Mouse (Mus musculus) right cerebral cortex, adult 18-20 months (tissue): ENCODE results near the gene Lactbl1.

Experiments
- DNase-seq: peaks from one replicate; pipeline ENCODE4 v3.0.0; 2022; ENCODE audit warnings: mixed read lengths

The Lactbl1 gene

DNA sequence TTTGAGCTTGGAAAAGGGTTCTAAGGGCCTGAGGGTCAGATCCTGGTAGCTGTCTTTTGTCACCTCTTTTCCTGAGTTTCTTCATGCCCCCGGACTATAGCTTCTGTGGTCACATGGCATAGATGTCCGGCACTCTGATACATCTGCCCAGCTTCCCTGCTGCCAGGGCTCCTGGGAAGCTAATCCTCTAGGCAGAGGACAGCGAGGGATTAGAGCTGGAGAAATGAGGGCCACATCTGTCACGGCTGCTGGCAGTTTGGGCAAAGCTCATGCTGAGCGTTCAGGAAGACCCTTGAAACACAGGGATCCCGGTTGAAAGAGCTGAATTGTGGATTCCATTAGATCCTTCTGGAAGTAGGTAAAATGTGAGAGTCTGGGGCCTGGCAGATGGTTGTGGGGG, at the start of gene Lactbl1:
Gene Lactbl1, plus strand, starts transcription at position 234 of the 400 bp plus-strand sequence.
- DNase-seq, result no peak

DNA sequence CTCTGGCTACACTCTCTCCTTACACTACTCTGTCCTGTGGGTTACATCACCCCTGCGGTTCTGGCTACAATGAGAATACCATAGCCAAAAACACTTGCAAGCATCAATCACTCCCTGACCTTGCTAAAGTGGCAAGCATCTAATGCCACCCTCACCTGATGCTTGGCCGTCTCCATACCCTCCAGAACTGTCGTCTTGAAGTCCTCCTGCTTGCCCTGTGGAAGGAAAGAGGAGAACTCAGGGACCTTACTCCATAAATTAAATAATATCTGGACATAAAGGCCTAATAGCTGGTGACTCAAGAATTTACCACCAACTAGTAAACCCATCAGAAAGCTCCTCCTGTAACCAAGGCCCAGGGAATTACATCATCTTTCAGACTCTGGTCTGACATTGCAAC, 40.5 kb upstream of the Lactbl1 start:
- DNase-seq, result no peak

DNA sequence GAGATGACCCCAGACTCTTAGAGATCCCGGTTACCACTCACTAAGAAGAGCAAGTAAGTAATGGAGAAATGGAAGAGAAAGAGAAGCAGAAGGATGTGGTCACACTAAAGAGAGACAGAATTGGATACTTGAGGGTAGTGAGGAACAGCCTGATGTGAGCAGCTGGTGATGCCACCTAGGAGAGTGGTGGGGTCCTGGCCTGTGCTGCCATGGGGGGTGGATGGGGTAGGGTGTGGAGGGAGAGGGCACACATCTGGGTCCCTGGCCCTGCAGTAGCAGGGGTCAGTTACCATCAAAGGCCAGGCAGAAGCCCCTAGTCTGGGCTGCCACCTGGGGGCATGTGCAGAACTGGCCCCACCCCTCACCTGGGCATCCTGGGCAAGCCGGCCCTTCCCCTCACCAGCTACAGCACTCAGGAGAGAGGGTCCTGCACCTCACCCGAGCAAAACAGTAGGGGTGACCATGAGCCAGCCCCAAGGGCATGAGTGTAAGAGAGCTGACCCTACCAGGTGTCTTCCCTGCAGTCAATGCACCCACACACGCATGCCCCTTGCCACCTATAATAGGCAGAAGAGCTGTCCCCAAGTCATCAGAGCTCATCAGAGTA, 35.1 kb upstream of the Lactbl1 start:
- no peak for DNase-seq

DNA sequence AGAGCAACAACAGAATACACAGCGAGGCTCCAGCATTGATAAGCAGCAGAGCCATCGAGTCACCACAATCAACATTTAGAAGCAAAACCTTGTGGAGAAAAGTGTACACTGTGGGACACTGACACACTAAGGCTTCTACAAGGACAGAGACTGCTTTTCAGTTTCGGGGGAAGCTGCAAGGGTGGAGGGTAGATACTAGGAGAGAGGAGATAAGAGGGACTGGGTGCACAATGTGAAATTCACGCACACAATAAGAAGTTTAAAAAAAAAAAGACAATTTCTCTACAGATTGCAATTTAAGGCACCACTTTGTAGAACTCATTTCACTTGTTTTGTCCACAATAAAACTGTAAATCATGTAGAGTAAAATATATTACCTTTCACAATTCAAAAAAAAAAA, 34.4 kb upstream of the Lactbl1 start:
- no peak for DNase-seq

DNA sequence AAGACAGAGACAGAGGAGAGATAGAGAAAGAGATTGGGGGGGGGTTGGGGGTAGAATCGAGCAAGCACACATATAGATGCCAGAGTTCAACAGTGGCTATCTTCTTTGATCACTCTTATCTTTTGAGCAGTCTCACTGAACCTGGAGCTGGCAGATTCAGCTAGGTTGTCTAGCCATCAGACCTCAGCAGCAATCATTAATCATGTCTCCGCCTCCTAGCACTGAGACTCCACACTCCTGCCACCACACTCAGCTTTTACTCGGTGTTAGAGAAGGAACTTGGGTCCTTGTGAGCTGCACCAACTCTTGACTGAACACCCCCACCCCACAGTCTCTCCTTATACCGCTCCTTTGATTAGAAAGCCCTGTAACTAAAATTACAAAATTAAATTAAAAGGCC, 30.3 kb upstream of the Lactbl1 start:
- DNase-seq, result no peak

DNA sequence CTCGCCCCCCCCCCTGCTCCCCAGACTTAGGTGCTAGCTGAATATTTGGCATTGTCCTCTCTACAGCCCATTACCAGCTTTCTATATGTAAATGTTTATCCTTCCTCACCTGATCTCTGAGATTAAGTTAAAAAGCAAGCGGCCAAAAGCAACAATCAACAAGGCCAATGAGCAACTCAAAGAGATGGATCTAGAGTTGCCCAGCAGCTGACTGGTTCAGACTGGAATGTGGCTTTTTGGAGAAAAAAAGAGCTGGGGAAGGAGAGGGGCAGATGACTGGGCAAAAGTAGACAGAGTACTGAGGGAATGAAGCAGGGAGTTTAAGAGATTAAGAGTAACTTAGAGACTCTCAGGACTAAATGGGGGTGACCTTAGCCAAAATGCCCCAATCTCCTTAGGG, 28.4 kb upstream of the Lactbl1 start:
- DNase-seq, result no peak

DNA sequence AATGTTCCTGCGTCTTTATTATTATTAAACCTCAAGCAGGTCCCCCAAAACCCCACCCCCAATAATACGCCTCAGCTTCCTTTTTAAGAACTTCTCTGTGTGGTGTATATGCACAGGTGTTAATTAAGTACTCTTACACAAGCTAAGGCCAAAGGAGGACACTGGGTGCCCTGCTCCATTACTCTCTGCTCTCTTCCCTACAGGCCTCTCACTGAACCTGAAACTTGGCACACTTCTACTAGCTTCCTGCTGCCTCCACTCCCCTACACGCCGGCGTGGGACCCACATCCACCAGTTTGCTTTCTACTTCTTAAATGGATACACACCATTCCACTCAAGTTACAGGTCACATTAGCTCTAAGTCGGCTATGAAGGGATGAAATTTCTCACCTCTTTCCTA, 27.2 kb upstream of the Lactbl1 start:
- DNase-seq, result no peak

DNA sequence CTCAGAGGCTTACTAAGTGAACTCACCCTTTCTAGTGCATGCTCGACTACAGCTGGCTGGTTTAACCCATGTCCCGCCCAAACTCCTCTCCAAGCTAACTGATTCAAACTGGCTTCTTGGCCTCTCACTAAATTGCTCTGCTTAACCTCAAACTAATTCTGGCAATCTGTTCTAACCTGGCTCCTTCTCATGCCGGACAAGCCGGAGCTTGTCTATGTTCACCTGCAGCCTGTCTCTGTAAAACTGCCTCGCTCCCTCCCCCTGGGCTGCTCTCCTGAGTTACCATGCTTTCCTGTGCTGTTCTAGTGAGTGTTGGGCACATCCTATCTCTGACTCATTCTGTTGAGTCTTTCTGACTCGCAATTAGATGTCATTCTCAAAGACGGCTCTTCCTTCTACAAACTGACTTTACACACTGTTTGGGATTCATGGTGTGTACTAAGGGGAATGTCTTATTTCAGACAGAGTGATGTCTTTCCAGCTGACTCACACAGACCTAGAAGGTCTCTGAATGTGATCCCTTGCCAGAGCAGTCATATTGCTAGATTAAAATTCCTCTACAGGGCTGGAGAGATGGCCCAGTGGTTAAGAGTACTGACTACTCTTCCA, 24.0 kb upstream of the Lactbl1 start:
- DNase-seq, result no peak

DNA sequence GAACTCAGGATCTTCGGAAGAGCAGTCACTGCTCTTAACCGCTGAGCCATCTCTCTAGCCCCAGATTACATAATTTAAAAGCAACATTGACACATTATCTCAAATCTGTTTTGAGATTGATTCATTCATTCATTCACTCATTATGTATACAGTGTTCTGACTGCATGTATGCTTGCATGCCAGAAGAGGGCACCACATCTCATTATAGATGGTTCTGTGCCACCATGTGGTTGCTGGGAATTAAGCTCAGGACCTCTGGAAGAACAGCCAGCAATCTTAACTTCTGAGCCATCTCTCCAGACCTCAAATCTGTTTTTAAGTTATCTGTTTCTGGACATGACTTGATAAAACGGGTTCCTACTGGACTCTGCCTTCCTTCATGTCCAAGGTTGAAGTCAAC, 22.6 kb upstream of the Lactbl1 start:
- DNase-seq, result no peak

DNA sequence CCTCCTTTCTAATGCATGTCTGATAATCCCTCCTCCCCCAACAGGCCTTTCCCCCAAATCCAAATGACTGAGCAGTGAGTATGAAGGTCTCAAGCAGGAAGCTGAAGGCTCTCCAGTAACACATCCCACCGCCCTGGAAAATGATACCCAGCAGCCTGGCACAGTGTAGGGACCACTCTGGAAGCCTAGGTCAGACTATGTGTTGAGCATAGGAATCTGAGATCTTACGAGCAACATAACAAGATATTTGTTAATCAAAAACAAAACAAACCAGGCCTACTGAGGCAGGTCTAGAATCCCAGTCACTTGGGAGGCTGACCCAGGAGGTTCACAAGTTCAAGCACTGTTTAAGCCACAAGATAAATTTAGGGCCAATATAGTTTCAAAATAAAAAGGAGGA, 21.9 kb upstream of the Lactbl1 start:
- DNase-seq, result no peak

DNA sequence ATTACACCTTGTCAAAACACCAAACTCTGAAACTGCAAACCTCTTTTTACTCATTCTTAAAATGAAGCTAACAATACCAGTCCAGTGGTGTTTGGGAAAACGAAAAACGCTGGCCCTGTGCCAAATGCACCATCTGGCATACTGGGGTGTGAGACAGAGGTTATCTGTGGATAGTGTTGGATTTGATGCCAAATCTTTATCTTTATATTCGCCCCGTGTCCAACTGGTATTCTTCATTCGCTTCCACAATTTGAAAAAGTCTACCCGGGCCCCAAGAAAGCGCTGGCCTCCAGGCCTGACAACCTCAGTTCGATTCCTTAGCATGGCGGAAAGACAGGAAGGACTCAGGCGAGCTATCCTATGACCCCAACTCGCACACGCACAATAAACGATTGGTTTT, 20.9 kb upstream of the Lactbl1 start:
- peak; percentile 34 for DNase-seq

DNA sequence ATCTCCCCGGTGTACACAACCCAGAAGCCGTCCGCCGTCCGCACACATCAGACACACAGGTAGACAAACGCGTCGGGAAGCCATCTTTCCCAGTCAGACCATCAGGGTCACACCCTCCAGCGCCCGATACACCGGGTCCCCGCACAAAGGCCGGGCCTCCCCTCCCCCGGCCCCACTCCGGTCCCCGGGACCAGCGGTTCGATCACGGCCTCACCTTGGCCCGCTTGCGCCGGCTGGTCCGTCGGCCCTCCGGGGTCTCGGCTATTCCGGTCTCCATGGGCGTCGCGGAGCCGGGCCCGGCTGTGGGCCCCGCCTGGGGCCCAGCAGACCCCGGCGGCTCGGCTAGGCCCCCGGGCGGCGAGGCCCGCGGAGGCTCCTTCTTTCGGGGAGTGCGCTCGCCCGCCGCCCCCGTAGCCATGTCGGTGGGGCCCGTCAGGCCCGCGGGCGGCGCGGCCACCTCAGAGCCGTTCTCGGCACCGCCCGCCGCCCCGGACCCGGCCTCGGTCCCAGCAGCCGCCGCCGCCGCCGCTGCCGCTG, 20.3 kb upstream of the Lactbl1 start:
- no peak for DNase-seq

DNA sequence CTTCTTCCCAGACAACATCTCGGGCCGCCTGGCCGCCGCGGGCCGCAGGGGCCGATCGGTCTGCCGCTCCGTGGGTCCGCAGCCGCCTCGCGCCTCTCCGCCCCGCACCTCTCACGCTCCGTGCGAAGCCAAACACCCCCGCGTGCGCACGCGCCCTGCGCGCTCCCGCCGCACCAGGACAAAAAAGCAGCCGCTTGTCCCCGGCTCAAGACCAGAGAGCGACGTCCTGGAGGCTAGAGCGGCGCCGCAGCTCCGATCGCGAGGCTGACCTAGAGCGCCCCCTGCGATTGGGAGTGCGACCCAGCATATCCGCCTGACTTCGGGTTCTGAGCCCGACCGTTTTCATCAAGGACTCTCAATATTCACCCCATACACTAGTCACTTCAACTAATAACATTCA, 19.9 kb upstream of the Lactbl1 start, which contains the start of gene Kdm1a:
Gene Kdm1a, minus strand, starts transcription at position 156 of the 400 bp plus-strand sequence.
- peak; percentile 95 for DNase-seq

DNA sequence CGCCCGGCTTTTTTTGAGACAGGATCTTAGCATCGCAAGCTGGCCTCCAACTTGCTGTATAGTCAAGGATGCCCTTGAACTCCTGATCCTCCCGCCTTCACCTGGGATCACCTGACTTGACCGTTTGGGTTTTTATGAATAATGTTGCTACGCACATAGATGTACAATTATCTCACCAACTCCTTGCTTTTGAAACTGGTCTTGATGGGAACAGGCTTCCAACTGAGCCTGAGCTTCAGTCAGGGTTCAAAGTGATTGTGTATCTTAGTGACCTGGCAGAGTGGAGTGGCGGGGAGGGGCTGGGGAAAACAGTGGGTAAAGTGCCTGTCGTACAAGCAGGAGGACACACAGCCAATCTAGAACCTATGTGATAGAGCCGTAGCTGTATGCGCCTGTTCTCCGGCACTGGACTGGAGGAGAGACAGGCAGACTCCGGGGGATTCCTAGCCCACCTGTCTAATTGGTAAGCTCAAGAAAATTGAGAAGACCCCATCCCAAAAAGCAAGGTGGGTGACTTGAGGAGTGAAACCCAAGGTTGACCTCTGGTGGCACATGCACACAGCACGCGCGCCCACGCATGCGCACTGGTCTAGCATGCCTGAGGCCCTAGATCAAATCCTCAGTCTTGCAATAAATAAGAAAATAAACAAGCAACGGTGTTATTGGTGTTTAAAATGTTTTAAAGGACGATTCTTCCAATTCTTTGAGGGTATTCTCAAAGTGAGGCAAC, 16.5 kb upstream of the Lactbl1 start:
- DNase-seq, result no peak

DNA sequence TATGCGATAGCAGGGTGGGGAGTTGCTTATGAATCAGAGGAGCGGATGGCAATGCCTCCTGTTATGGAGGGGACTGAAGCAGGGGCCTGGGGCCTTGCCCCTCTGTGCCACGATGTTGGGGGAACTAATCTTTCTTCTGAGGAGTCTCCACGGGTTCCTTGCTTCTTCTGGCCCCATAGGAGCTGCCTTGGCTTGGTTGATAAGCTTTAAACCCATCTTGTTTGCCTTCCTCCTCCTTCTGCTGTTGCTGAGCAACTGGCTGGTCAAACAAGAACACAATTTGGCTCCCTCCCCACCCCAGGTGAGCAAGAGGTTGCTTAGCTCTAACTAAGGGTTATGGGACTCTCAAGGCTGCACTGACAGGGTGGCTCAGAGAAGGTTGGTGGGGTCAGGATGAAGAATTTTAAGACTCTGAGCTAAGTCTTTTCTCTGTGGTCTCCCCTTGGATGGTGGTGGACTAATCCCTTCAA, 12.0 kb upstream of the Lactbl1 start, which contains the start of gene Tex46:
Gene Tex46, plus strand, starts transcription at position 51 of the 470 bp plus-strand sequence.
- DNase-seq, result no peak

DNA sequence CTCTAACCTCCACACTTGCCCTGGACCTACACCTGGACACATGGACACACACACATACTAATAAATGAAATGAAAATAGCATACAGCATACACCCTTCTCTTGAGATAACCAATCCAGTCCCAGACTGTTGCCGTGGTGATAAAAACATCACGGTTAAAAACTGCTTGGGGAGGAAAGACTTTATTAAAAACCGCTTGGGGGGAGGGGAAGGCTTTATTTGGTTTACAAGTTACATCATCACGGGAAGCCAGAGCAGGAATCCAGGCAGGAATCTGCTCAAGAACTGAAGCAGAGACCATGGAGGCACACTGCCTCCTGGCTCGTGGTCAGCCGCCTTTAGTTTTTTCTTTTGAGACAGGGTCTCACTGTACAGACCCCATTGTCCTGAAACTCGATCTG, 8.8 kb upstream of the Lactbl1 start:
- DNase-seq, result no peak

DNA sequence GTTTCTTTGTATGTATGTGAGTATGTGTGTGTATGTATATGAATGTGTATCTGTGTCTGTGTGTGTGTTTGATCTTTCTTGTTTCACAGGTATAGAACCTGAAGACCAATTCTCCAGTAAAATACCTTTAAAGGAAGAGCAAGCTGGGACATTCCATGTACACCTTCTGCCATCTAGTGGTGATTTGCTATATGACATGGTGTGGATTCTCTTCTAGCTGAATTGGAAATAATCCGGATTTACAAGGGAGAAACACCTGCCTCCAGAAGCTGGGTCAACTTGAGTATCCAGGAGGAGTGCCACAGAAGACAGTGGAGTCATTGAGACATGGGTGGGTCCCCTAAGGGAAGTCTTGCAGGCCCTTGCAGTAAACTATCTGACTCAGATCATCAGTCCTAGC, 1.1 kb upstream of the Lactbl1 start:
- peak; percentile 24 for DNase-seq

DNA sequence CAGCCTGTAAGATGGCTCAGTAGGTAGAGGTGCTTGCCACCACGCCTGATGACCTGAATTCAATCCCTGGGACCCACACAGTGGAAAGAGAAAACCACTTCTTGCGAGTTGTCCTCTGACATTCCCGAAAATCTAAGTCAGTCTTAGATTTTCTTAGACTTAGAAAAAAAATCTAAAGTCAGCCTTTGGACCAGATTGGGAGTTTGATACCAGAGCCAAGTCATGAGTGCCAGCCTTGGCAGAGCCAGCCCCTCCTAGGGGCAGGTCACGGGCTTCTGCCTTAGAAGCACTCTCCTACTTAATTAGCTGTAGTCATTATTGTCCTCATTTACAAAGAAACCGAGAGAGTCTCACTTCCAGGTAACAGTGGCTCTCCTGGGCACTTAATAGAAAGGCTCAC, 465 bp upstream of the Lactbl1 start:
- DNase-seq, result no peak

DNA sequence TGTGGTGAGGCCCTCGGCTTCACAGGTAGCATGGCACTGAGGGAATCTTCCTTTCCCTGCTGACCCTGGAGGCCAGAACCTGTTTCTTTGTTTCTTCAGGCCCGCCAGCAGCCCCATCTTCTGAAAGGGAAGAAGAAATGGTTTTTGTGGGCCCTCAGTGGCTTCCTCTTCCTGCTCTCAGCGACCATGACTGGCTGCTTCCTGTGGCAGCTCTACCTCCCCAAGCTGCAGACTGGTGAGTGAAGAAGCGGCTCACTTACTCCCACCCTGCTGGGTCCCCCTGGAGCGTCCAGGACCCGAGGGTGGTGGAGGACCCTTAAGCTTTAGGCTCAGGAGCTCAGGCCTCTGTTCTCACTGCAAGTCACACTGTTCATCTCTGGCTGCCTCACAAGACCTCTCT, 4.2 kb downstream of the Lactbl1 start:
- no peak for DNase-seq

DNA sequence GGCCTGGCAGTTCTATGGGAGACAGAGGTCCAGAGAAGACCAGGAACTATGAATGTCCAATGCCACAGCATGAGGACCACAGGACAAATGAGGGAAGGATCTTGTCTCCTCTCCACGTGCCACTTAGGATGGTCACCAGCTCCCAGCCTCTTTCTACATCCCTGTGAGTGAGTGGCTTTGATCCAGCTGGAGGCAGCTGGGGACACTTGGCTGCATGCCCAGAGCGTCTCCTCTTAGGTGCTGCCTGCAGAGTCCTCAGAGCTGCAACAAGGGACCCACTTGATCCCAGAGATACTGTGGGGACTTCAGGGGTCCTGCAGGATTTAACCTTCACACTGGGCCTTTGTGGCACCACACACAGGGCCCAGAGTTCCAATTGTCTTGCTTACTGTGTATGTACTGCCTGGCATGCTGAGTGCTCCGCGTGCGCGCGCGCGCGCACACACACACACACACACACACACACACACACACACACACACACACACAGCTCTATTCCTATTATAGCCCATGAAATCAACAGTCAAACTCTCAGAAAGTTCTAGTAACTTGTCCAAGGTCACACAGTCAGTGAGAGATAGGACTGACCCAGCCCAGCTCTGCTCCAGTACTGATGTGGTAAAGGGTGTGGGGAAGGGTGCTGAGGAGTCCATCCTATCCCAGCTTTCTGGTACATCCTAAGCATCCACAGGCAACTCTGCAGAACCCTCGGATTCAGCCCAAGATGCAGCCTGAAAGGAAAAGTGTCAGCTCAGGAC, 9.0 kb downstream of the Lactbl1 start:
- DNase-seq, result no peak

DNA sequence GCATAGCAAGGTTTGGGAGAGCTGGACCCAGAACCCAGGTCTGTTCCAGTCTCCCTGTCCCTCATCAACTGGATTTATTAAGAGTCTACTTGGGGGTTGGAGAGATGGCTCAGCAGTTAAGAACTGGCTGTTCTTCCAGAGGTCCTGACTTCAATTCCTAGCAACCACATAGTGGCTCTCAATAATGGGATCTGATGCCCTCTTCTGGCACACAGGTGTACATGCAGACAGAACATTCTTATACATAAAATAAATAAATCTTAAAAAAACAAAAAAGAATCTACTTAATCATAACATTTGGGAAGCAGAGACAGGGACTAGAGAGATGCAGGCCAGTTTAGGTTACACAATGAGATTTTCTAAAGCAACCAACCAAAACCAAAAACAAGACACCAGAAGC, 13.6 kb downstream of the Lactbl1 start:
- DNase-seq, result no peak

DNA sequence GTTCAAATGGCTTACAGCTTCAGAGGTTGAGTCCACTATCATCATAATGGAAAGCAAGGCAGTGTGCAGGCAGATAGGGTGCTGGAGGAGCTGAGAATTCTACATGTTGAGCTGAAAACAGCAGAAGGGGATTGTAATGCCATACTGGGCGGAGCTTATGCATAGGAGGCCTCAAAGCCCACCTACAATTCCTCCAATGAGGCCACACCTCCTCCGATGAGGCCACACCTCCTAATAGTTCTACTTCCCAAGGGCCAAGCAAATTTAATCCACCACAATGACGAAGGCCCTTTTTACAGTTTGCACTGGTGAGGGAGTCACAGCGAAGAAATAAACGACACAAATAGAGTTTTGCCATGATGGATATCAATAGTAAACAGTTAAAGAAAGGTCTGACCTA, 14.1 kb downstream of the Lactbl1 start:
- DNase-seq, result no peak

DNA sequence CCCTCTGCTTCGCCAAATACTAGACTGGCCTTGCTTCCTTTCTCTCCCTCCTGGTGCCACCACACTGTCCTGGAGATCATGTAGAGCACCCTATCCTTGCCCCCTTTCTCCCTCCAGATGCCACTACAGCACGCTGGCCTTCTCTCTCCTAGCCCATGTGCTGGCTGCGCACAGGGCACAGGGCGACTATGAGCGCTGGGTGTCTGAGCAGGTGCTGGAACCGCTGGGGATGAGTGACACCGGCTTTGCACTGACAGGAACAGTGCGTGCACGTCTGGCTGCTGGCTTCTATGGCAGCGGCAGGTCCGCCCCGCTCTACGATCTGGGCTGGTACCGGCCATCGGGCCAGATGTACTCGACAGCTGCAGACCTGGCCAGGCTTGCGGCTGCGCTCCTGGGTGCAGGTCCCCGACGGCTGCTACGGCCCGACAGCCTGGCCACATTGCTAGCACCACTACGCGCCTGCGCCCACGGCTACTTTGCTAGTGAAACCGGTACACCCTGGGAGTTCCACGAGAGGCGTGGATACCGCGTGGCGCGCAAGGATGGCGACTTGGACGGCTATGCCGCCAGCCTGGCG, 14.7 kb downstream of the Lactbl1 start:
- DNase-seq, result no peak
